Mouse (Mus musculus) spleen, postnatal 4 days (tissue): ENCODE data around the gene 2900011O08Rik.

Experiments
- DNase-seq, 2 experiments: peaks; one replicate each; pipeline ENCODE4 v3.0.0; 2022; ENCODE audit warnings: low spot score in 2 of 2

Gene 2900011O08Rik

DNA sequence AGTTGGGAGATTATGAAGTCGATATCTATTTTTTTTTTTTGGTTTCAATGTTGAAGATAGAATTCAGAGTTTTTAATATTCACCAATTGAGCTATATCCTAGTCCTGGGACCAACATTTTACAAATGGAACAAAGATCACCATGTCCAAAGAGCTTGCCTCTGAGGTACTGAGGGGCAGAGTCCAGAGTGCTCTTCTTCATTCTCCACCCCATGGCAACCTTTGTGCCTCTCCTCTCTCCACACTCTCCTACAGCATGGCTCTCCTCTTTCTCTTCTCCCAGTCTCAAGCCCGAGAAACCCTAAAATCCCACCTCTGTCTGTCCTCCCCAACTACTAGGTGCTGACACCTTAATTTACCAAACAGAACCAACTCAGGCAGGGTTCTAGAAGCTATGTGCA lies 18.3 kb downstream of the 2900011O08Rik start:
- DNase-seq, result no peak

DNA sequence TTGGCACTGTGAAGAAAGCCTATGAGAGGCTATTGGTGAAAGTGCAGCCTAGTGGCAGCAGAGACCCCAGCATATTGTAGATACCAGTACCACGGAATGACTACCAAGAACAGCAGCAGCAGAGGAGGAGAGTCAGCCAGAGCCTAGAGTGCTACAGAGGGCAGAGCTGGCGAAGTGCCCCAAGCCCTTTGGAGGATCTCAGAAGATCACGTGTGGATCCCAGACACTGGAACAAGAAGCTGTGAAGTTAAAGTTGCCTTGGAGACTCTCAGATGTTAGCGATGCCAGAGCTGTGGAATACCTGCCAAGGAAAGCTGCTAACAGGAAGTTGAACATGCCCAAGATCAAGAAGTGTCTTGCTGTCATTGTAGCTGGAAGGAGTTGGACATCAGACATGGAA lies 18.9 kb downstream of the 2900011O08Rik start:
- no peak for DNase-seq

DNA sequence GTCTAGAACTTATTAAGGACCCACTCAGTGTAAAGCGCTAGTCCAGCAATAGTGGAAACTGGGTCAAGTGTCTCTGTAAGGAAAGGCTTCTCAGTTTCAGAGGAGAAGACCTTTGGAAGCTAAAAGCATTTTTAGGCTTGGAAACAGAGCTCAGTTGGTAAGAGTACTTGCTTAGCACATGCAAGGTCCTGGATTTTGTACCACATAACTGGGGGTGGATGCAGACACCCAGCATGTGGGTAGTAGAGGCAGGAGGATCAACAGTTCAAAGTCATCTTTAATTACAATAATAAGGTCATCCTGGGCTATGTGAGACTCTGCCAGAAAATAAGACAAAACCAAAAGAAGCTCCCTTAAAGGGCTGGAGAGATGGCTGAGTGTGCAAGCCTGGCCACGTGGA lies 21.7 kb downstream of the 2900011O08Rik start:
- no peak for DNase-seq

DNA sequence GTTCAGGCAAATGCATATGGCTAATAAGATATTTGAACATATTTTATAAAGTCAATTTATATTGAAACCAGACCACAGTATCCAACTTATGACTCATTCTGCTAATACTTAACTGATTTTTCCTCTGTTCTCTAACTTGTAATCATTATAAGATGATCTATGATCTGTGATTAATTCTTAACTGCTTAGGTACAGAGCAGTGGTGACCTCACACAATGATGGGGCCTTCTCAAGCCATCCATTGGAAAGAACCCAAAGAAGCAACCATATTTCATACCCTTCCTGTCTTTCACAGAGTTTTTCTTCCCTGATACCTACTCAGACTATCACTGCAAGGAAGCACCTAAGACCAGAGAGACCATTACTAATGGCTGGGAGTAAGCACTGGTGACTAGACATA lies 22.3 kb downstream of the 2900011O08Rik start:
- DNase-seq, result no peak

DNA sequence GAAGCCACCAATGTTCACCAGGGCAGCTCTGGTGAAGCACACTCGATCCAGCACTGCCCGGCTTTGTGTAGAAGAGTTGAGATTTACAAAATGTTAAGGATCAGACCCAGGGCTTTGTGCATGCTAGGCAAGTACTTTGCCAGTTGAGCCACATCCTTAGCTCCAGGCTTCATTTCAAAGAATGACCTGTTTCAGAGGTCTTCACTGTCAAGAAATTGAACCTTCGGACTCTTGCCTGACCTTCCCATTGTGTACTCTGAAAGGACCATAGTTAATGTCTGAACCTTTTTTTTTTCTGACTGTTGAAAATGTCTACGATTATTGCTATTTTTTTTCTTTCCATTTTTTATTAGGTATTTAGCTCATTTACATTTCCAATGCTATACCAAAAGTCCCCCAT lies 23.6 kb downstream of the 2900011O08Rik start:
- DNase-seq, result no peak

DNA sequence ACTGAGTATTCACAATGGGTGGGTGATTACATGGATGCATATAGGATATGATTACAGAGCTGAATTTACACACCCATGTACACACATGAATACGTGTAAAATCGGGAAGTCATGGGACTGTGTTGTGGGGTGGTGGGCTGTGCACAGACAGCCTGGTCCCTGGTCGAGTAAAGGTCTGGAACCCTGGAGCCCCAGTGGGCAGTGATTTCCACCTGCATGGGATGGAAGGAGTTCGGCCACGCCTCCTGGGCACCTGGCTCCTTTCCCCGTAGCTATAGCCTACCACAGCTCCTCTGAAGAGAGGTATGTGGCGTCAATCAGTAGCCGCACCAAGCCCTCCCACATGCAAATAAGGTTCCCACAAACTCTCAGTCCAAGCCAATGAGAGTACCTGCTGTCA lies 30.9 kb downstream of the 2900011O08Rik start:
- no peak for DNase-seq

DNA sequence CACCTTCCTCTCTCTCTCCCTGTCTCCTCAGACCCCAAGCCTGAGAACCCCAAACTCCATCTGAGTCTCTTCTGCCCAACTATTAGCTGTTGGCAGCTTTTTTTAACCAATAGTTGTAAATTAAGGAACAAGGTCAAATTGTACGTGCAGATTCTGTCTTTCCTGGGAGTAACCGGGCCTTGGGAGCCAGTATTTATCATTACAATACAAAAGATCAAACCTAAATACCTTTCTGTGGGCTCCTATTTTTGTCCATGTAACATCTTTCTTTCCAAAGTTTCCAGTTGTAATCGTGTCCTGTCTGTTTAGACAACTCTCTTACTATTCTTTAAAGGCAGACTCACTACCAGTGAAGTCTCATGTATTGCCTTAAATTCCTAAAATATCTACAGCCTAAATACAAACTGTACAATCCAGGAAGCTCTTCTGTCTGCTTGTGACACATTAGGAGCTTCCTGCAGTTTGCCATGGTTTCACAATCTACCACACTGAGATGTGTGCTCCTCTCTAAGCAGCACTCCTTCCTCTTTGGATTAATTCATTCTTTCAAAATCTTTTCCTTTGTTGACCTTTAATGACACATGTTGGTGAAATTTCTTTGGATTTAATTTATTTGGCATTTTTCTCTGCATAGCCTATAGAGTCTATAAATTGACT lies 34.9 kb downstream of the 2900011O08Rik start:
- DNase-seq, result no peak

DNA sequence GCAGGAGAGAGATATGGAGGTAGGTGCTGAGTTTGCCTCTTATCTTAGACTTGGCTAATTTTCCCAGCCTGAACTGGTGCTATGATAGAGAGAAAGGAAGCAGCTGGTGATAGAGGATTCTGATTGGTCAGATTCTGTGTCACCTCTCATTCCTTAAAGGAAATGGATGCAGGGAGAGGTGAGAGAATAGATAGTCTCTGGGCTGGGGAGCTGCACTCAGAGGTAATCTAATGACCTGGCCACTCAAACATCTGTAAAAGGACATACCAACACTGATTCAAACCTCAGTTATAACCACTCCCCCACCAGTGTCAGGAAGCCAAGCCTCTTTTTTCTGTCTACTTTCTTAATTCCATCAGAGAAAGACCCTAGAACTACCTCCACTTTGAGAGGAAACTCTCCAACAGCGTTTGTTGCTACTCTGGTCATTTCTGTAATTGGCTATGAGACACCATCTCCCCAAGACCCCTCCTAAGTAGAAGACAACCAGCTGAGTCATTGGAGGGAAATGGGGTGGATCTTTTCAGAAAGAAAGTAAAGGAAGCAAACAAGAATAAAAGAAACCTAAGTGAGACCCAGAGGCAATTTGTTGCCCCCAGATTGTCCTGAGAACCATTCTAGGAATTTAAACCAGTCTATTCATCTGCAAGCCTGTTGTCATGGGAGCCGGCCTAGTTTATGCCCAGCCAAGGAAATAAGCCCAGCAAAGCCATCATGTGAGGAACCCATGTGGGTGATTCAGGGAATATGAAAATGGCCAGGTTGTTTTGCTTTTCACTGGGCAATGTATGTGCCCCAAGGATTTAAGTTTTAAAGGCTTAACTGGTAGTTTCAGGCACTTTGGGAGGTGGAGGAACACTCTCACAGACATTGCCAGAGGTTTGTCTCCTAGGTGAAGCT lies 38.9 kb downstream of the 2900011O08Rik start:
- no peak for DNase-seq

DNA sequence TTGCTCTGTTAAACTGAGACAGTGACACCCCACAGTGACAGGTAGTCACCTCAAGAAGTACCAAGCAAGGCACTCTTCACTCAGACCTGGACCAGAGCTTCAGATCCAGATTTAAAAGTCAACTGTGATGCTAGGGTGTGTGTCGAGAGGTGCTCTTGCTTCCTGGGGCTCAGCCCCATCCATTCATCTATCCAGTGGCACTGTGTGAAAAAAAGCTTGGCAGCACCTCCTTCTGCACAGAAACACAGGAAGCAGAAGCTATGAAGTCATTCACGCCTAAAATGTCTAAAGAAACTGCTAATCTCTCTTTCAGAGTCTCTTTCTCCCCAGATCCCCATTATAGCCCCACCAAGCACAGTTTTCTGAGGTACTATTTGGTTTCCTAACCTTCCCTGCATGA lies 42.7 kb downstream of the 2900011O08Rik start:
- no peak for DNase-seq

DNA sequence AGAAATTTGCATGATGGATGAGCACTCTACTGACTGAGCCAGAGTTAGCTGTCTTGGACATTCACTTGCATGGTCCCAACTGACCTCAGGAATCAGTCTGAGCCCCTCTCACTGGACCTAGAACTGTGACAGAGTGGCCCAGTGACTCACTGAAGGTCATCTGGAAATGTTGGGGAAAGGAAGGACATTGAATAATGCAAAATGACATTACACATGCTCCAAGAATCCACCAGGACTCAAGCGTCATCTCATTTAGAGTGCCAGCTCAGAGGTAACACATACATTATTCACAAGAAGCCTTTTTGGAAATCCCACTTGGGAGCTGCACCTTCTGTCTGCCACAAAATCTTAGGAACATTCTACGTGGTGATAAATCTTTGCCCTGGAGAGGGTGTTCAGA lies 43.4 kb downstream of the 2900011O08Rik start:
- no peak for DNase-seq

DNA sequence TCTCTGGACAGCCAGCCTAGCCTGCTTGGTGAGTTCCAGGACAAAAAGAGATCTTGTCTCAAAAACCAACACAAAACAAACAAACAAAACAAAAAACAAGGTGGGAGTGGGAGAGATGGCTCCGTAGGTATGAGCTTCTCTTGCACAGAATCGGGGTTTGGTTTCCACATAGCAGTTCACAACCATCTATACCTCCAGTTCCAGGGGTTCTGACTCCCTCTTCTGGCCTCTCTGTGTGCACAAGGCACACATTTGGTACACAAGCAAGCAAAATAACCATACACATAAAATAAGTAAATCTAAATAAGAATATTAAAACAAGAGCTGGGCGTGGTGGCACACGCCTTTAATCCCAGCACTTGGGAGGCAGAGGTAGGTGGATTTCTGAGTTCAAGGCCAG lies 44.2 kb downstream of the 2900011O08Rik start:
- no peak for DNase-seq

DNA sequence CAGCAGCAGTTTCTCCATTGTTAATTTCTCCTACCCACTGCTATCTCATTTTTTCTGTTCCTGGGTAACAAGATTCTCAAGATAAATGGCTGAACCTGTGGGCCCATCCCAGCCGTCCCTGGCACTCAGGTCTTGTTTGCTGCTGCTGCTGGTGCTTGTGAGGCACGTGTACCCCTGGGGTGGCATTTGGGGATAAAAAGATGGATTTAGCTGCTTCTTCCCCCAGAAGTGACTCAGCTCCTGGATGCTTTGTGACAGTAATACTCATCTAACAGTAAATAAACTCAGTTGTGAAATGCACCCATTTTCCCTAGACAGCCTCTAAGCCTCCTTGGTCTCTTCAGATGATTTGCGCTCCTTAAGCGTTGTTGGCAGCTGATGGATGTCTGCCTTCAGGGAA lies 46.7 kb downstream of the 2900011O08Rik start:
- no peak for DNase-seq

DNA sequence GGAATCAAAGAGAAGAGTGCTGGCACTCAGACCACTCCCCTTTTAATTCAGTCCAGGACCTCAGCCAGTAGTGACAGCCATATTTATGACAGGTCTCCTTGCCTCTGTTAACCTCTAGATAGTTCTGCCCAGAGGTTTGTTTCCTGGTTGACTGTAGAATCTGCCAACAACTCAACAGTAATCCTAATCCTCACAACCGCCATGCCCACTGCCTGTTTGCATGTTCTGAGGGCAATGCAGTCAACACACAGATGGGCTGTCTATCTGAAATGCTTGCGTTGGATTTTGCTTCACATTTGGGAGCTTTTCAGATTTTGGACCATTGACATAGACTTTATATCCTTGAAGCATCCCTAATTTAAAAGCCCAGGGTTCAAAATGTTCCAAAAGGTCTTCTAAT lies 56.0 kb downstream of the 2900011O08Rik start:
- peak in 1 of 2 experiments; percentile 11 for DNase-seq

DNA sequence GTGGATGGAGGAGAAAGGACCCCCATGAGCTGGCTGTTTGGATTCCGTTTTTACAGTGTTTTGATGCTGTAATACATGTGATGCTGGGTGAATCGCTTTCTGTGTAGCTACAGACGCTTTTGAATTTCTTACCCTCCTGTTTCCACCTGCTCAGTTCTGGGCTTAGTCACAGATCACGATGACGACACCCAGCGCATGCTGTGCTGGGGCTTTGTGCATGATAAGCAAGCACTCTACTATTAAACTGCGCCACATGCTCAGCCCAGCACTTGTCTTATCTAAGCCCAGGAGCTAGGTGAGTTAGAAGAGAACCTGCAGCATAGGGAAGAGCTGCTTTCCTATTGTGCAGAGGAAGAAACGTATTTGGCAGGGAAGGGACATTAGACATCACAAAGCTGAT lies 58.3 kb downstream of the 2900011O08Rik start:
- DNase-seq, result no peak

DNA sequence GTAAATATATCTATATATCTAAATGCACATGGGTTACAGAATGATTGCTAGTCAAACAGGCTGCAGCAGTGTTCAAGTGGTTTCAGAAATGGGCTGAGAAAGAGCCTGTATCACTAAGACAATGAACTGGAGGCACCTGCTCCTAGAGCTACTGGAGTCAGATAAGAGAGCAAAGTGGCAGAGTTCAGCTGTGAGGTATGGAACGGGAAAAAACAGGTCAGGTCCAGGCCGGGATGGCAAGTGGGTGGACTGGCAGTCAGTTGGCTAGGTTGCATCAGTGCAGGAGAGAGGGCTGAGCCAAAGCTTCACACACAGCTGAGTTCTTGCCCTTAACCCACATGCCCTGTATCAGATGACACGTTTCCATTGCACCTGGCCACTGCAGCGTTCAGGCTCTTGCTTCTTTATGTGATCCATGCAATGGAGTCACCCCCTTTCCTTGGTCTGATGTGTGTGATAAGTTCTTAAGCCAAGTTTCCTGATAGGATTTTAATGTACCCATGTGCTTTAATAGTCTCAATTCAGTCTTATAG lies 59.9 kb downstream of the 2900011O08Rik start:
- DNase-seq, result peak in 1 of 2 experiments; percentile 47

DNA sequence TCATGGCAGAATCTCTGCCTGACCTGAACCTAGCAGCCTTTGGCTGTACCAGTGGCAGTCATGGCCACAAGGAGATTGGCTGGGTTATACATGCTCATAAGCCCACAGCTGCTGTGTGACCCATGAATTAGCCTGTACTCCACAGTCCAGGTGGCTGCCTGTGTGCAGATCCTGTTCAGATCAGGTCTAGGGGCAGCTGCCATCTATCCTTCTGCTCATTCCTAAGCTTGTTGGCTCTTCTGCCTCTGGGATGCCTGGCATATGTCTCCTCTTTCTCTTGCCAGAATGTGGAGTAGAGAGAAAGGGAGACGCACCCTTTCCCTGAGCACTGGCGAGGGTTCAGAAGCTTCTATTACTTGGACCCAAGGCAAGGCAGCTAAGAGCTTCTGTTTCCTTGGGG lies 65.8 kb downstream of the 2900011O08Rik start:
- no peak for DNase-seq

DNA sequence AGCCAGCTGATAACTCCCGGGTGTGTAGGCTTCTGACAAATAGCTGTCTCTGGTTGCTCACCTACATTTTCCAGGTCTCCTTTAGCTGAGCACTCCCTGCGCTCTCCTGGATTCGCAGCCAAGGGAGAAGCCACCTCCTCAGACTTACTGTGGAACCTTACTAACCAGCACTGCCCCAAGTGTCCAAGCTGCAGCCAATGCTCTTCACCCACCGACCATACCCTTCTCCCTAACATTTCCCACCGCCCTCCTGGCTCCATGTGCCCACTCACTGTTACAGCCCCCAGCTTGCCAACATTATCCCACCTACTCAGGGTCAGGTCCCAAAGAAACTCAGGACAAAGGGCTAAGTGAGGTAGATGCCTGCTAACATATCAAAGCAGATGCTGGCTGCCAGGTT lies 66.7 kb downstream of the 2900011O08Rik start:
- peak in 1 of 2 experiments; percentile 44 for DNase-seq

DNA sequence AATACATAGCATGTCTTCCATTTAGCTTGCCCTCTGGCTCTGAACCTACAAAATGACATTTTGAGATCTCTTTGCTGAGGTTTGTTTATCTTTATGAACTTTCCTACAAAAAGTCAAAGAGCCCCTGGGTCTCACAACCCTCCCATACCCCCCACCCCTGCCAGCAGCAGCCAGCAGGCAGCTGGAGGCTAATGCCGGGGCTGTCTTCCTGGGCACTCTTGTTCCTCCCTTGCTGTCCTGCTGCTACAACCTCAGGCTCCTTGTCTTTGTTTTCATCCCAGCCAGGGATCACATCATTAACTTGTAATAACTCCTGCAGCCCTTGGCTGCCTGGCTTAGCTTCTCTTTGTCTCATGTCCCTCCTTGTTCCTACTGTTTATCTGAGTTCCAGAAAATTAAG lies 68.9 kb downstream of the 2900011O08Rik start:
- DNase-seq, result no peak

DNA sequence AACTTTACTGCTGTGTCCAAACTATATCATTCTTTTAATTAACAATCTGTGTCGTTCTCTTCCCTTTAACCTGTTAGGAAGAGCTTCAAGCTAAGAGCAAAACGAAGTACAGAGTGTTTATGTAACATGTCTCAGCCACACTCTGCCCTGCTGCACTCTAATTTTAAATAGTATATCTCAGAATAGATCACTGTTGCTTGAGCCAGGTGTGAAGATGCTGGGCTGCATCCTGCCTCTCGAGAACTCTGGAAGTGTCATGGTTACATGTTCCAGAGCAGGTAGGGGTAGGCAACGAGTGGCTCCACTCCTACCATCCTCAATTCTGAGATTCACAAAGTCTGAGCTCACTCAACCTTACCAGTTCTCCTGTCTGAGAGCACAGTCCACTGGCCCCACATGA lies 70.3 kb downstream of the 2900011O08Rik start:
- DNase-seq, result peak in 1 of 2 experiments; percentile 38

DNA sequence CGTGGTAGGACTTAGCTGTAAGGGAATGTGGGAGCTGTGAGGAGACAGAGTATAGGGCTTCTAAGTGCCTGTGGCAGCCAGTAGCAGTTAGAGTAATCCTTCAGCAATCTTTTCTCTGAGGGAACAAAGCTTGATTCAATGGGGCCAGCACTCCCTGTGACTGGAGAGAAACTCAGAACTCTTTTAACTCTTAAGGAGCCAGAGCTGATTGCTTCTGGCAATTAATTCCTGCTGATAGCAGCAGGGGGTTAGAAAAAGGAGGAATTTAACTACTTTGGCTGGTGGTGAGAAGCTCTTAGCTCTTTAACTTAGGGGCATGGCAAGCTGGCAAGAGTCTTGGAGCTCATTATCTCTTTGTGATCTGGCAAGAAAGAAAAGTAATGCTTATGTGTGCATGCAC lies 72.1 kb downstream of the 2900011O08Rik start:
- DNase-seq, result no peak

DNA sequence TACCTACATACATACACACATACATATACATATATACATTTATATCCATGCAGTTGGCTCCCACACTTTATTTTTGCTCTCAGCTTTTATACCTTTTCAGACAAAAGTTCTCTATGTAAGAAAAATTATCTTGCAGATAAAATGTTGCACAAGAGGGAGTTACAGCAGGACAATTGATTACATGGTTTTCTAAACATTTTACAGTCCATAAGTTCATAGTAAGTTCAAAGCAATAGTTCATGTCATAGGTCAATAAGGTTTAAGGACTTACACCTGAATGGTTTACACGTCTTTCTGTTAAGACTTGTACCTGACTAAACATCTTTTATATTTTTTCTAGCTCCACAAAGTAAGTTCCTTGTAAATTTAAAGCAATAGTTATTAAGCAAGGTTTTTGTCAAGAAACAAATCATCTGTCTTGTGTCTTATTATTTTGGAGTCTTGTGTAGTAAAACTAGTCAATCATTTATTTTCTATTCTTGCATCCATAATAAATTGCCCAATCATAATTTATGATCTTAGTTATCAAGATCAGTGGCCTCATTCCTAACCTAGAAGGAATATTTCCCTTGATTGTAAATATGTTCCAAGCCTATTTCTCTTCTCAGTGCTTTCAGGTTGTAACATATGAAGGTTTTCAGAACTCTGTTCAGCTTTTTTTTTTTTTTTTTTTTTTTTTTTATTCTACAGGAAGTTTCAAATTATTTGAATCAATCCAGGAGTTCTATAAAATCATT lies 72.9 kb downstream of the 2900011O08Rik start:
- DNase-seq, result no peak

DNA sequence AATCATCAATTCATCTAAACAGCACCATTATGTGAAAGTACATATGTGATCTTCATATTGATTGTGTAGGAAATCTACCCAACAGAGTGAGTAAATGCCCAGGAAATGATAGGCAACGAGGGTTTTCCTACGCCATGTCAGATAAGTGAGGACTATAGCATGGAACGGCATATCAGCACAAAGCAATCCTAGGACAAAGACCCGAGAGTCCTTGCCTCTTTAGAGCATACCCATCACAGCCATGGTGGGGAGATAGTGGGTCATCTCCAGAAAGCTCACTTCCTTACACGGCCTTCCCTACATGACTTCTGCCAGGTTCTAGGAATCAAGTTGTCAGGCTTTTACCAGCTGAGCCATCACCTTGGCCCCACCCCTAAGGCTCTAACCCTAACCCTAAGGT lies 73.5 kb downstream of the 2900011O08Rik start:
- DNase-seq, result peak in 1 of 2 experiments; percentile 25
